Comparison of ENCODE assay signal across 8 mouse cellular contexts in the genomic region with DNA sequence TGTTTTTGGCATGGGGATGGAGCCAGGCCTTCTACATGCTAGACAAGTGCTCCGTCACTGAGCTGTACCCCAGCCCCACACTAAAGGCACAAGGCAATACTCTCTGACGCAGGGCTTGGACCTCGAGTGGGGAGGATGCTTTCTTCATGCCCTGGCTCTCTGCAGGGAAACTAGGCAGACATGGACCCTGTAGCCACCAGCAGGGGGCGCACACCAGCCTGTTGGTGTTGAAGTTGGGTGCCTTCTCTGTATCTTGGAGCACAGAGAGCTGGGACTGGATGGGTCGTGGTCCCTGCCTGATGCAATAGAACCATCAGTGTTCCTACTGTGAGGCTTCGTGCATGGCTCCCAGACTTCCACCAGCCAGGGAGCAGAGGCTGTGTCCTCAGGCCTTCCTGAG. TPM values are rescaled to one million over a fixed set of nuclear protein-coding genes. Genes with fewer than 3 reads are reported as not detected.
DNase-seq lines count a peak whose midpoint lies in the region; ATAC-seq and TF ChIP-seq lines count a peak whose summit lies in the region.

No protein-coding gene starts in this region.

- ATAC-seq in kidney, embryonic 16.5 days (ENCODE audit: low FRiP score, low TSS enrichment): no peak
- ATAC-seq in forebrain, embryonic 15.5 days (replicated peaks): 0 out of 2 replicates have a peak, but pooled peaks have one; percentile 29

- no peak for TF ChIP-seq POLR2A in kidney, adult 2 months (IDR thresholded peaks at IDR 0.05; ENCODE audit: low read depth, low read length)
- TF ChIP-seq POLR2A in ES-Bruce4 (IDR thresholded peaks at IDR 0.05; ENCODE audit: insufficient read depth, low read length): no peak

- DNase-seq in kidney, adult 2 months: peak; percentile 53
- DNase-seq in brain, adult 2 months (ENCODE audit: low read depth, low spot score): peak; percentile 80
- DNase-seq in layer of hippocampus, postnatal 10 days (ENCODE audit: low spot score in 2 of 2): peak; percentile 64 to 73
- DNase-seq in natural killer cell, adult 2 months (ENCODE audit: low spot score in 2 of 2): peak; percentile 43 to 53
- no peak for DNase-seq in yolk sac, embryonic 10.5 days (ENCODE audit: low spot score)

- H3K36me3 ChIP-seq in kidney, adult 2 months (ENCODE audit: control insufficient read depth, insufficient read depth, low read length): no peaks in the 10 kb centered on the region; the same call in 1 of the 2 replicates
- H3K36me3 ChIP-seq in kidney, embryonic 16.5 days (ENCODE audit: insufficient read depth, low read length): peaks cover 3% of the 10 kb centered on the region; the same call in 1 of the 2 replicates
- H3K36me3 ChIP-seq in ES-Bruce4 (ENCODE audit: control insufficient read depth, insufficient read depth, low read length, poor library complexity, severe bottlenecking): no peaks in the 10 kb centered on the region
- H3K36me3 ChIP-seq in forebrain, embryonic 15.5 days: no peaks in the 10 kb centered on the region

- TF ChIP-seq EP300 in ES-Bruce4 (IDR thresholded peaks at IDR 0.05; ENCODE audit: insufficient read depth, low read depth, low read length): no peak

- H3K4me2 ChIP-seq in kidney, embryonic 16.5 days (replicated peaks; ENCODE audit: low read depth, low read length): no peak overlapping the region
- no peak overlapping the region for H3K4me2 ChIP-seq in forebrain, embryonic 15.5 days (replicated peaks)

- no peaks in the 10 kb centered on the region for H3K27me3 ChIP-seq in kidney, adult 2 months (replicated peaks; ENCODE audit: control insufficient read depth, insufficient read depth, low read length)
- H3K27me3 ChIP-seq in kidney, embryonic 16.5 days (ENCODE audit: insufficient read depth, low read length): no peaks in the 10 kb centered on the region
- no peaks in the 10 kb centered on the region for H3K27me3 ChIP-seq in ES-Bruce4 (ENCODE audit: control insufficient read depth, insufficient read depth, low read length, poor library complexity, severe bottlenecking)
- no peaks in the 10 kb centered on the region for H3K27me3 ChIP-seq in forebrain, embryonic 15.5 days

- no peaks in the 10 kb centered on the region for H3K9me3 ChIP-seq in kidney, embryonic 16.5 days (ENCODE audit: low read length)
- H3K9me3 ChIP-seq in ES-Bruce4 (replicated peaks; ENCODE audit: control insufficient read depth, insufficient read depth, low read length, poor library complexity, severe bottlenecking): no peaks in the 10 kb centered on the region
- no peaks in the 10 kb centered on the region for H3K9me3 ChIP-seq in forebrain, embryonic 15.5 days

- peak; percentile 81 for TF ChIP-seq CTCF in kidney, adult 2 months (conservative IDR thresholded peaks at IDR 0.05; ENCODE audit: insufficient read depth, insufficient read length, low read depth, low read length)
- TF ChIP-seq CTCF in ES-Bruce4 (IDR thresholded peaks at IDR 0.05; ENCODE audit: low read depth, low read length): peak; percentile 89

- H3K9ac ChIP-seq in kidney, embryonic 16.5 days (replicated peaks; ENCODE audit: low read length): no peak overlapping the region
- H3K9ac ChIP-seq in ES-Bruce4 (ENCODE audit: low read depth, poor library complexity, severe bottlenecking): no peak overlapping the region
- no peak overlapping the region for H3K9ac ChIP-seq in forebrain, embryonic 15.5 days (replicated peaks)

- no peaks in the 10 kb centered on the region for H3K4me1 ChIP-seq in kidney, adult 2 months (ENCODE audit: control insufficient read depth, insufficient read depth, low read length)
- H3K4me1 ChIP-seq in kidney, embryonic 16.5 days (ENCODE audit: insufficient read depth, low read length): no peaks in the 10 kb centered on the region
- H3K4me1 ChIP-seq in ES-Bruce4 (ENCODE audit: control insufficient read depth, insufficient read depth, low read length): no peaks in the 10 kb centered on the region
- no peaks in the 10 kb centered on the region for H3K4me1 ChIP-seq in forebrain, embryonic 15.5 days

- 56% methylated on average over 6 of the region's 6 CpGs for WGBS in kidney, adult 2 months
- 49% methylated on average over 6 of the region's 6 CpGs for WGBS in kidney, embryonic 16.5 days
- 45% methylated on average over 6 of the region's 6 CpGs for WGBS in forebrain, embryonic 15.5 days

- no peak overlapping the region for H3K27ac ChIP-seq in kidney, adult 2 months (ENCODE audit: insufficient read depth, low read depth, low read length)
- no peak overlapping the region for H3K27ac ChIP-seq in kidney, embryonic 16.5 days (ENCODE audit: low read length)
- no peak overlapping the region for H3K27ac ChIP-seq in ES-Bruce4 (ENCODE audit: insufficient read depth, low read length)
- H3K27ac ChIP-seq in forebrain, embryonic 15.5 days (replicated peaks): no peak overlapping the region

- no peak overlapping the region for H3K4me3 ChIP-seq in kidney, adult 2 months (ENCODE audit: insufficient read depth, low read depth, low read length)
- H3K4me3 ChIP-seq in kidney, embryonic 16.5 days (ENCODE audit: low read length): no peak overlapping the region
- H3K4me3 ChIP-seq in ES-Bruce4 (ENCODE audit: low read depth, low read length): no peak overlapping the region
- no peak overlapping the region for H3K4me3 ChIP-seq in forebrain, embryonic 15.5 days

RNA-seq across cellular contexts. Expression of a gene that starts 10.3 kb away (rescaled TPM):
- 97.4 and 115 TPM in 2 replicates for polyA plus RNA-seq in kidney, adult 2 months (2012; rRNA removed)
- polyA plus RNA-seq in kidney, embryonic 16.5 days (2015; fragmentation: Nextera tagmentation; extraction: Ambion mirVana): 16.0 and 16.2 TPM in 2 replicates
- polyA plus RNA-seq in ES-Bruce4 (2011; ENCODE audit: insufficient read depth, insufficient read length, low read depth, missing spikeins): 10.5 and 11.4 TPM in 2 replicates
- 6.9 and 7.1 TPM in 2 replicates for polyA plus RNA-seq in forebrain, embryonic 15.5 days (2015; fragmentation: Nextera tagmentation; extraction: Ambion mirVana)
- 10 to 100 TPM; 17.0 to 18.6 TPM for total RNA-seq in layer of hippocampus, postnatal 10 days (2021)

RNA-seq across cellular contexts. Expression of a gene that starts 23.6 kb away (rescaled TPM):
- 90.9 and 114 TPM in 2 replicates for polyA plus RNA-seq in kidney, adult 2 months (2012; rRNA removed)
- 396 and 428 TPM in 2 replicates for polyA plus RNA-seq in kidney, embryonic 16.5 days (2015; fragmentation: Nextera tagmentation; extraction: Ambion mirVana)
- 312 and 320 TPM in 2 replicates for polyA plus RNA-seq in ES-Bruce4 (2011; ENCODE audit: insufficient read depth, insufficient read length, low read depth, missing spikeins)
- 350 and 358 TPM in 2 replicates for polyA plus RNA-seq in forebrain, embryonic 15.5 days (2015; fragmentation: Nextera tagmentation; extraction: Ambion mirVana)
- 100 to 1,000 TPM; 520 to 537 TPM for total RNA-seq in layer of hippocampus, postnatal 10 days (2021)

RNA-seq across cellular contexts. Expression of a gene that starts 48.2 kb away (rescaled TPM):
- polyA plus RNA-seq in kidney, adult 2 months (2012; rRNA removed): 0.34 and 0.58 TPM in 2 replicates
- polyA plus RNA-seq in kidney, embryonic 16.5 days (2015; fragmentation: Nextera tagmentation; extraction: Ambion mirVana): 0.28 TPM in 1 of 2 replicates, not detected in the other
- polyA plus RNA-seq in ES-Bruce4 (2011; ENCODE audit: insufficient read depth, insufficient read length, low read depth, missing spikeins): 14.6 and 15.9 TPM in 2 replicates
- 30.0 and 33.2 TPM in 2 replicates for polyA plus RNA-seq in forebrain, embryonic 15.5 days (2015; fragmentation: Nextera tagmentation; extraction: Ambion mirVana)
- 100 to 1,000 TPM; 298 to 304 TPM for total RNA-seq in layer of hippocampus, postnatal 10 days (2021)
